Mouse (Mus musculus) urinary bladder, adult 18-20 months (tissue): Measurements from ENCODE around the gene Medag.
A peak's percentile ranks its signal among the peaks of the same experiment; 100 is the strongest.

Experiments used
- DNase-seq, 2 experiments: peaks; one replicate each; pipeline ENCODE4 v3.0.0; 2022; ENCODE audit warnings: low spot score in 2 of 2, mixed read lengths in 2 of 2

Gene Medag

DNA sequence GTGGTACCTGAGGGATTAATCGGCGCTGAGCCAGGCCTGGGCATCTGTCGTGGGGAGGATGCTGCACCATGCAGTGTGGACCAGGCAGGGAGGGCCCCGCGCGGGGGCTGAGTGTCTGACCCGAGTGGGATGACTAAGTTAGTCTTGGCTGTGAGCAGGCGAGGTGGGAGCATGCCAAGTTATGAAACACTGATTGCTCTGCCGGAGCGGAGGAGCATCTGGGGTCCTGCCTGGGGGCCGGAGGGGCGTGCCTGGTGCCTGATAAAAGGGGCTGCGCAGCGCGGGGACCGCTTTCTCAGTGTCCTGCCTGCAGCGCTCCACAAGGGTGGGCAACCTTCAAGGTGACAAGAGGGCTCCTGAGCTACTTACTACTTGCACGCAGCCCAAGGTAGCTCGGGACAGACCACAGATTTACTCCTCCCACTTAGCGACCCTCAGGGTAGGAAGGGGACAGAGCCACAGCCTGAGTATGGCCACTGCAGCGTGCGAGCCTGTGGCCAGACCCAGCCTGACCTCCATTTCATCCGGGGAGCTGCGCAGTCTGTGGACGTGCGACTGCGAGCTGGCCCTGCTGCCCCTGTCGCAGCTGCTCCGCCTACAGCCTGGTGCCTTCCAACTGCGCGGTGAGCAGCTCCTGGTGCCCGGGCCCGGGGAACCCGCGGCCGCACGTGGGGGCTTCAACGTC is at the start of gene Medag:
Gene Medag (plus strand): TSS at position 241 of the 685 bp plus-strand sequence.
- DNase-seq, result peak; percentile 48 to 88

DNA sequence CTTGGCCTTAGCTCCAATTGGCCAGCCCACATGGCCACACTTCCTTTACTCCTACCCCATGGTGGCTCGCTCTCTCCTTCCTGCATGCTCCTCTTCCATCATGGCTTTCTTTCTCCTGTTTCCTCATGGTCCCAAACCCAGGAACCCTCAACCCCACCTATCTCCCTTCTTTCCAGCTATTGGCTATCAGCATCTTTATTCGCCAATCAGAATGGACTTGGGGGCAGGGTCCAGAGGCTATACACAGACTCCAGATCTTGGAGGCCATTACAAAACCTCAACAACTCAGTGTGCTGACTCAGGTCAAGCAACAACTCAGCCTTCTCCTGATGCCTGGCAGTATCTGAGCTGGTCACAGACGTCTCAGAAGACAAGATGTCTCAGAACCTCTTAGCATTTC is 48.9 kb upstream of the Medag start:
- no peak for DNase-seq

DNA sequence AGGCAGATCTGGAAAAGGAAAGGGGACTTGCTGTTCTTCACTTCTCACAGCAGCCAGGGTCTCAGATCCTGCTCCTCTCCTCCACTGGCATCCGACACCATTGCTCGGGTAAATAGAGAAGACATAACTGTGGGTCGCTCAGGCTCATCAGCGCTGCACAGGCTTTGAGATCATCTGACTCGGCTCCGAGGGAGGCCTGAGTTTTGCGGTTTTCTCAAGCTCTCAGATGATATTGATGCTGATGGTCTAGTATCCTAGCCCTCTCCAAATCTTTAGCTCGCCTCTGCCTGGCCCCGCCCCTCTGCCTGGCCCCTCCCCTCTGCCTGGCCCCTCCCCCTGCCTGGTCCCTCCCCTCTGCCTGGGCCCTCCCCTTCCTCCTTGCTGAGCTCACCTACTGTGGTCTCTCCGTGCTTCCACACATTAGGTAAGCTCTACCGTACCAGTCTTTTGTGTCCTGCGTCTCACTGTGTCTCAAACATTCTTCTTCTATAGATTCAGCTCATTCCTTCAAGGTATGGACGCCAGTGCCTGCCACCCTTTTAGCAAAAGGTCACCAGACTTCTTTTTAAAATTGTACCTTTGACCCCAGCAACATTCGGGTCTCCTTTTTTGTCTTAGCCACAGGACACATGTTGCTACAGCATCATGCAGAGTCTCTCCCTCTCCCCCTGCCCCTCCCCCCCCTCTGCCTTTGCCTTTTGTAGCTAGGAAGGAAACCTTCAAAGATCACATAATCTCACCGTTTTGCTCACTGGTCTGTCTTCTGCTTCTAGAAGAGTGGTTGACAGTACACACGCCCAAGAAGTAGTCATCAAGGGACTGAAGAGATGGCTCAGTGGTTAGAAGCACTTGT is 47.4 kb upstream of the Medag start:
- no peak for DNase-seq

DNA sequence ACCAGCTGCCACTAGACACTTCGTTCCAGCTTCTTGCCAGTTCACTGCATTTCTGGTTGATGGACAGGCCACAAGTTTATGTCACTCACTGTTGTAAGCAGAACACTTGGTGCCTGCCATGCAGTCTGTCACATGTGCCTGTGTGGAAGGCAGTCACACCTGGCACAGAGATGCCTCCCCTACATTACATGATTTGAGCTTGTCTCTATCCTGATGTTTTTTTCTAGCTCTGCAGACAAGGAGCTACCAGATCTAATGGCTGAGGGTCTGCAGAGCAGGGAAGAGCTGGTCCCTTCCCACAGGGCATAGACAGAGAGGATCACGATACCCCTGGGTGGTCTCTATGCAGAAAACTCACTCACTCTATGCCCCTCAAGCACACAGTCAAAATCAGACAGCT is 44.5 kb upstream of the Medag start:
- no peak for DNase-seq

DNA sequence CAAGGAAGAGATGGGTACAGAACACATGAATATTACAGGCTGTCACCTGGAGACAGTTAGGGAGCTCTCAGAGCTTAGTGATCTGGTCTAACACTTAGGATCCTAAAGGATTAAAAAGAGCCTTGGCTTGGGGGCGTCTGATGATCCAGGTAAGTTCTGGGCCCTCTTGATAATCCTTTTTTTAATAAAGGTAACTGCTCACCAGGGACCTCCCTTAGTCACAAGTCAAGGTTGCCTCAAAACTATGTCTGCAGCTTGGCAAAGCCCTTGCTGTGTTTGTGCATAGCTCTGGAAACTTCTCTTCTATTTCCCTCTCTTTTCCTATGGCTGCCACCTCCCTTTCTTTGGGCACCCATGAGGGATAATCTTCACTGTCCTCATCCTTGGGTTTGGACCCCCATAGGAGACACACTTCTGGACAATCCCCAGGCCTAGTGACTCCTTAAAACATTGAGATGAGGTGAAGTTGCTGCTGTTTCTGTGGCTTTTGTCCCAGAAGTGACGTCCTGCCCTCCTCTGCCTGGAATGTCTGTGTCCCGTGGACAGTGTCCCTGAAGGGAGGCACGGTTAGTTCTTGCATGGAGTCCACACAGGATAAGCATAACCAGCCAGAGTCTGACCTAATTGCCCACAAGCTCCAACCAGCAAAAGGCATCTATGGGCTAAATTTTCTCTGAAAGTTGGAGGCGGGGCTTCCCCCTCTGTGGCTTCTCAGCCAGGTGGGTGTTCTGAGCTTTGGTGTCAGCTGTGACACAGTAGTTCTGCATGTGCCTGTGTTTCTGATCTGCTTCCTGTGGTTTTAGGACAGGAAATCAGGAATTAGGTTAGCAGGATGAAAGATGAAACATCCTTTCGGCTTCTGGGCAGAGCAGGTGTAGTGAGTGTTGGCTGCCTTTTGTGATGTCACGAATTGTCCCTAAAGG is 43.7 kb upstream of the Medag start:
- no peak for DNase-seq

DNA sequence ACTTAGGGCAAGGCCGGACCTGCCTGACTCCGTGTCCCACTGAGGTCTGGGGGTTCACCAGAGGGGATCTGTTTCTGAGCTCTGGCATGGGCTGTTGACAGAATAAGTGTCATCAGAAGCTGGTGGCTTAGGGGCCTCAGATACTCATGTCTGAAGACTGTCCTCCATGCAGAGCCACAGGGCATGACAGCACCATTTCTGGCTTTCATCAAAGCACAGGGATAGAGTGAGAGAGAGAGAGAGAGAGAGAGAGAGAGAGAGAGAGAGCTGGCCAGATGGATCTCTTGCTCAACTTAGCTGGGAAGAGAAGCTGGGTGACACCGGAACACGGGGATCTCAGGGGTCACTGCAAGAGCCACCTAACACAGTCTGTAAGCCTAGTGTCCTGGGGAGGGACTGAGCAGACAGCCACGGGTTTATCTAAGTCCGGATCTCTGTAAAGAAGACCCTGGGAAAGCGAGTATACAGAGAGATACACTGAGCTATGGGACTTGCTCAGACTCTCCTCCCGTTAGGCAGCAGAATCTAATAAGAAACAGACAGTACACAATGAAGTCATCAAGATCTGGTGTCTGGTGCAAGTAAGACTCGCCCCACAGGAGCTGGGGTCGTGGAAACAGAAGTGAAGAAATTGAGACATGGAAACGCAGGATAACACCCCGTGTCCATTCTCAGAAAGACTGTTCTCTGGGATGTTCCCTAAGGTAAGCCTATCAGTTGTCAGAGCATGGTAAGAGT is 42.8 kb upstream of the Medag start:
- no peak for DNase-seq

DNA sequence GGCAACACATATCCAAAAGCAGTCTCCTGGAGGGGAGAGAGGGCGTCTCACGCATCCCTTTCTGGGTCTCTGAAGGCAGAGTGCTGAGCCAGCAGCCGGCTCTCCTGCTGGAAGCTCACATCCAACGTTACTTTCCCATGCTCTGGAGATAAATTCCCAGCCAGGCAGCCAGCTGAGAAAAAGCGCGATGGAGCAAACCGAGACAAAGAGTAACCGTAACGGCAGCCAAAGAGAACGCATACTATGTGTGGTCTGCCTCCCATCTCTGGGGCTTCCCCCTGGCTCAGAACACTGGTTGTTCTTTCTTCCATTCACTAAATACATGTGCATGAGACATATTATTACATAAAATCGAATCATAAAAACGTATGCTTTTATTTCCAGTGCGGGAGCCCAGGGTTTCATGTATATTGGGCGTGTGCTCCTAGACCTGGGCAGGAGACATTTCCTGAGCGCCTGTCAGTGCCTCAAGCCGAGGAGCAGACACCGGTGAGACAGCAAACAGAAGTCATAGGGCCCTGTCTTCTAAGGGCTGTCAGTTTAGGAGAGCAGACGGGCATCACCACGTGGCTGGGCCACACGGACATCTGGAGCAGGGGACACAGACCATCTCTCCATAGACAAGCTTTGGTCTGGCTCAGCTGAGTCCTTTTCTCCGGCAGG is 42.0 kb upstream of the Medag start:
- DNase-seq, result no peak

DNA sequence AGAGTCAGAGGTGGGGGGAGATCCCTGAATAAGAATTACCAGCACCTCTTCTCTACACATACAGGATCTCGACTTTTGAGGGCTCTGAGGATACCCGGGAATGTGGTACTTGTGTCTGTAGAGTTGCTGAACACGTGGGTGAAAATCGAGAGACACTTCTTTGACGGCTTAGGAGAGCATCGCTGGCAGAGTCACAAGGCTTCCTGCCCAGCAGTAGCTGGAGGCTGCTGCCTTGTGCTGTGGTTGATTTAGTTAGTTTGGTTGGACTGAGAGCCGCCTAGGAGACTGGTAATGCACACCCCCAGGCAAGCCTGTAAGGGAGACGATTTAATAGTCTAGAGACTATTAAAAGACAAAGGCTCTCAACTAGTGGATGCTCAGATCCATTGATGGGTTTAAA is 39.5 kb upstream of the Medag start:
- DNase-seq, result no peak

DNA sequence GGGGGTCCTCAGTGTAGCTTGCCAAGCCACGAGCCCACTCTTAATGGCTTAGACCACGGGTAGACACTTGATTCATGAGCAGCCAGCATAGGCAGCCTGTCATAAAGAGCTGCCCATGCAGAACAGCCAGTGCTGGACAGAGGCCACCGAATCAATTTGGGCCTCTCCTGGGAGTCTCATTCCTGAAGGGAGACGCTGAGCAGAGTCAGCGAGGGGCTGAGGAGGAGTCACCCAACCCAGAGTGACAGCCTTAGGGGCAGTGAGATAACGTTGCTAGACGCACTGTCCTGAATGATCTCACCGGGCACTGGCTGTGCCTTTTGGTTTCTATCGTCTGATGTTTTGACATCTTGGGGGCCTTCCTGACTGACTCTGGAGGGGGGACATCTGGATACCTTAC is 38.3 kb upstream of the Medag start:
- DNase-seq, result no peak

DNA sequence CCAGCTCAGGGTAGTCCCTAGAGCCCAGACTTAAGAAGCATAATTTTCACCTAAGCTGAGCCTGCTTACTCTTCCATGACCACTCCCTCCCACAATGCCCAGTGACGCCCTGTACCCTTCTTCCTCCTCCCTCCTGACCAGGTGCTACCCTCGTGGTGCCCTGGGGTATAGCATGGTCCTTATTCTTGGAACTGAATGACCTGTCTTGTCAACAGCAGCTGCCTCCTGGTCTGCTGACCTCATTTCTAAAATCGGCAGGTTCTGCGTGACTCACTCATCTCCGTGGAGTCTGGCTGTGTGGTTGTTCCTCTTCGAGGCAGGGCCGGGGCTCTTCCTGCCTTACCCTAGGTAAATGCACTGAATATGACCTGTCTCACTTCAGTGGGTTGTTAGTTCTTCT is 37.5 kb upstream of the Medag start:
- DNase-seq, result no peak

DNA sequence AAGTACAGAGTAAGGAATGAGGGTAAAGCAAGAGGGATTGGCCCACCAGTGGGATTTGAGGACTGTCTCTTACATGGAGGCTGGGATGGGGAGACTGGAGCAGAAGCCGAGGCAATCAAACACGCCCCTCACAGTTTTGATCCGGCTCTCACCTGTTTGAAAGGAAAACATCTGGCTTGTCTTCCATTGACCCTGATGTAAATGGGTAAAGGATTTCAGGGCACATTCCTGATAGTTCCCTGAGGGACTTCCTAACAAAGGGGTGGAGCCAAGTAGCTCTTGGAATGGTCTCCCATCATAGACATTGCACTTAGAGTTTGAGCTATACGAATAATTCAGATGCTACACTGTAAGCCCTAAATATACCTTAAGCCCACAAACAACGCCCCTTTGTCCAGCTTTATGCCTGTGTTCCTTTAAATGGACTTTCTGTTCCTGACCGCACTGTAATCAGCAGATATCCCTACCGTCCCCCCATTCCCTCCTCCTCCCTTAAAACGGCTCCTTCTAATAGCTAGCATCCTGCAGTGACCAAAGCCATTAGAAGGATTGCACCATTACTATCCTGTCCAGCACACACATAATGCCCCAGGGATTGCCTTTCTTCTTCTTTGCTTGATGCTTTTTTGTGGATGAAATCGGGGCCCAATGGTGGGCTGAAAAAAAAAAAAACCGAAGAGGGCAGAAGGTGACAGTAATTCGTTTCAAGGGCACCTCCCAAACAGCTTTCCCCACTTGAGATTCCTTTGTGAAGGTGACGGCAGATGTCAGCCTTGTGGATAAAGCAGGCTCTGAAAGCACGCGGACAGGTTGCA is 36.3 kb upstream of the Medag start:
- no peak for DNase-seq

DNA sequence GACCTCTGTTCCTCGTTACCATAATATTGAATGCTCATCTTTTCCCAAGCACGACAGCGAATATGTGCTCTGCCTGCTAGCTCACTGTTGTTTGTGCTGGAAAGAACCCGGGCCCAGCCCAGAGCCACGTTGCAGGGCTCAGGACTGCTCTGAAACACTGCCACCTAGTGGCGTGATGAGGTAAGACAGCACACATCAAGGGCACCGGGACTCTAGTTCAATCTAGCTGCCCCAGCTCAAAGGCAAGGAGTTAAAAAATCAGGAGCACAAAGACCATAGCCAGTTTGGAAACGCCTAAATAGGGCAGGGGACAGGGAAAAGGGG is 35.7 kb upstream of the Medag start:
- peak; percentile 66 to 74 for DNase-seq

DNA sequence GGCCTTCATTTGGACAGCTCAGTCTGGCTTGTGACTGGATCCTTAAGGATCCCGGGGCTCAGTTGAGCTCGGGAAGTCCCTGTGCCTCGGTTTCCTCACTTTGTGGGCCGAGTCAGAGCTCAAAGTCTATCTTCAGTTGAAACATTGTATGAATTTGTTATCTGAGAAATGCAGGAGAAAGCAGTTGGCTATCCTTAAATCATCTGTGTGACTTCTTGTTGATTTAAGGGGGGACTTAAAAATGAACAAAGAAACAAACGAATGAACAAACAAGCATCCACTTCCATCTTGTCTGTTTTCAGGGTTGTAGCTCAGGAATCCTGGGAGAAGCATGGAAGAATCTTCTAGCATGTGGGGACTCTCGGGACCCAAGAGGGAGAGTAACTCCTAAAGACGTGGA is 35.2 kb upstream of the Medag start:
- DNase-seq, result no peak

DNA sequence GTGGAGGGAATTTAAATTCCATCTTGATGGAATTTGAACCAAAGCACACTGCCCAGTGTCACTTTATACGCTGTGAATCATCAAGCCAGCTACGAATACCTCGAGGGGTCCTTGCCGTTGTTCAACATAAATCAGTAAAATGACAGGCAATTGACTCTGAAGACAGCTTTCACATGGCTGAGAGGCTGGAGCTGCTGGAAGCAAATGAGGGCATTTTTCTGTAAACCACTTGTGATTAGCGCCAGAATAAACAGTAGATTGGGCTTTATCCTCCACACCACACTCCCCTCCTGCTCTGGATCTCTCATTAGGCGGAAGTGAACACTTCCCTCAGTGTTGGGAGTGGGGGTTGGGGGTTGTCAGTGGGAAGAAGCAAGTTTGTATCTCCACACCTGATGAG is 34.3 kb upstream of the Medag start:
- DNase-seq, result no peak

DNA sequence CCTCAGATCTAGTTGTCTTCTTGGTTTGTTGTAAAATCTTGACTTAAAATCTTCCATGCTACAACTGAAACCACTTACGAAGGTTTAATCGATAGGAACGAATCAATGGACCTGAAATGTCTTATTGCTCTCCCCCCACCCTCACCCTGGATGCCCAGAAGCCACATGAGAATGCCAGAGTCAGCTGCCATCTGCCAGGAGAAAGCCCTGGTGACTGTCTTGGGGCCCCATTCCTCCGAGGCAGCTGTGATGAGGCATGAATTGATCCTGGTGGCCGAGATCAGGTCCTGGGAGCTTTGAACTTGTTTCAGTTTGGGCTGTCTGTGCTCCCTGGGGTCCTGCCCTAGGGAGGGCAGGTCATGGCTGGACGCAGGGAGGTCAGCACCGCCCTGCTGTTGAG is 33.0 kb upstream of the Medag start:
- no peak for DNase-seq

DNA sequence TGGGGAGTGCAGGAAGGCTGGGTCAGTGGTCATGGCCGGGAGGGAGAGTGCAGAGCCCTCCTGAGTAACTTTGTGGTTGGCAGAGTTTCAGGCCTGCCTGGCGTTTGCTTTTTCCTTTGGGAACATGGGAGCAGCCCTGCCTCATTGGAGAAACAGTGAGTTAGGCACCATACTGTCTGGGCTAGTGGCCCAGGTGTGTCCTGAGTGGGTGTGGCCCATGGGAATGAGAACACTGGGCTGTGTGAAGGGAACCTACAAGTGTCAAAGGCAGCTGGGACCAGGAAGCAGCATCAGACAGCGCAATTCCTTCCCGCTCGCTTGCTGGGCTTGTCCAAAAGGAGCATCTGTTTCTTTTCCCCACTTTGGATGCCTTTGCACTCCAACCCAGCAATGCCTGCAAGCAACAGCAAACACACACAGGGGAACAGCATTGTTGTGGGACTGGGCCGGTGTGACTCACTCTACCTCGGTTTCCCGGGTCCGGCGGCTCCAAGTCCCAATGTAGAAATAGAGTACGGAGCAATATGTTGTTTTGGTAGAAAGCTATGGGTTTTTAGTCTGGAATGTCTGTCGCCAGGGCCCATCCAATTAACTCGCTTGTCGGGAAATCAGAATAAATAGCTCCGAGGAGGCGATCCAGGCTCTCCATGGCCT is 32.3 kb upstream of the Medag start:
- no peak for DNase-seq

DNA sequence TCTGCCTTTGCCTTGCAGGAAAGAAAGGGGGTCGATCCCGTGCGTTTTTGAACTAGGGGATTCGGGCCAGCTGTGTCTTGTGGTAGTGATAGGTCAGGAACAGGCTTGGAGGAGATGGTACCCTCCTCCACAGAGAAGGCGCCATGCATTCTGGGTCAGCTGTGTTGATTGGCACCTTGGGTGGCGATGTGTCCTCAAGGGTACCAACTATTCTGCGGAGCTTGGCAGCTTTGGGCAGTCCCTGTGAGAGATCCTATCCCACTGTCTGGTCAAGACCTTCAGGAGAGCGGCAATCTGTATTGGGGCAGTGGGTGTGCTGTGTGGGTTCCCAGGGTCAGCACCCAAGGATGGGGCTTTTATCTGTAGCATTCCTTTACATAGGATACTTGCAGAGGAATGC is 31.7 kb upstream of the Medag start:
- no peak for DNase-seq

DNA sequence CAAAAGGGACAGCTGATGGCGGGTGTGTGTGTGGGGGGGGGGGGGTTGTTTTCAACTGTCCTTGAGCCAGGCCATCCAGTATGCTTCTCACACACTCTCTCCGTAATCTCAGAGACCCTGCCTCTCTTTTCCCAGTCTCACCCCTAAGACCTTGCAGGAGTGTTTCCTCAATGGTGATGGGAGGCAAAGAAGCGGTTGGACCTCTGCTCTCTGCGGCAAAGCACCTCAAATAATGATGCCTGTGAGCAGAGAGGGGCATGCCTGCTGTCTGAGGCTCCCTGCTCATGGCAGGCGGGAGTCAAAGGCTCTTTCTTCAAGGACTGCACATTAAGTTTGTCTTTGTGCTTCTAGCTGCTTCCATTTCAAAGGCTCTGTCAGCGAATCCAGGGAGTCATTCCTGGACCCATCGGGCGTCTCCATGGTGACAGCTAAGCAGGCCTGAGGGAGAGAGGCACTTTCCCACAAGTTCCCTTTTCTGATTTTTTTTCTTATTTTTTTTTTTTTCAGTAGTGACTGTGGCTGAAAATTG is 31.1 kb upstream of the Medag start:
- no peak for DNase-seq

DNA sequence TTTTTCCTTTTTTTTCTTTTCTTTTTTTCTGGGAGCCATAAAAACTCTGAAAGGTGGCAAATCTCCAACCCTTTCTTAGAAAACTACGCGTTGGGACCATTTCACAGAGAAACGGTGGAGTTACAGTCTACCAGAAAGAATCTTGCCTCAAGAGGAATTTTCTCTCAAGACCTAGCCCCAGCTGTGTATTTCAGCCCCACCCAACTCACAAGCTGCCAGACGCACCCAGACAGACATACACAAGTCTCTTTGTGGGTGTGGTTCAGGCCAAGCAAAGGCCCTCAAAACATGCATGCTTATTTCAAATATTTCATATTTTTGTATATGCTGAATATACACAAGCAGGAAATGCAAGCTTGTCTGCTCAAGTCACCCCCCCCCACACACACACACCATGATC is 29.6 kb upstream of the Medag start:
- DNase-seq, result no peak

DNA sequence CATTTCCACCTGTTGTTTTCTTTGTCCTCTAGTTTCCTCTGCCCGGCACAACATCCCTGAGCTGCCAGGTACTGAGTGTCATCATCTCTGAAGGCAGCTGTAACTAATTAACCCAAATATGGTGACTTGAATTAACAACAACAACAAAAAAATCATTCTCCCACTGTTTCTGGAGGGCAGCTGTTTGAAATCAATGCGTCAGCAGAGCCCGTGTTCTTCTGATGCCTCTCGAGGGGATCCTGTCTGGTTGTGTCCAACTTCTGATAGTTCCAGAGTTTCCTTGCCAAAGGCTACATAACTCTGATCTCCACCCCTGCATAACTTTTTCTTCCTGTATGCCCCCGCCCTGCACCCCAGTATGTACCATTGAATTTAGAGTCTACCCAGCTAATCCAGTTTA is 28.9 kb upstream of the Medag start:
- no peak for DNase-seq
